In genomic region chr14:59205976-59206583, GRCm38 (mm10) we compare ENCODE assay signal across 16 mouse cellular contexts. TPM values are rescaled to one million over a fixed set of nuclear protein-coding genes. Genes with fewer than 3 reads are reported as not detected.
DNase-seq lines count a peak whose midpoint lies in the region; ATAC-seq lines count a peak whose summit lies in the region.
"Had no signal": no experiment of that assay in that cellular context is flagged by ENCODE, and none has a peak within 500 bp of the region (broad histone marks: within the 10 kb centered on the region; RNA-seq: fewer than 3 reads in every experiment).

No protein-coding gene starts in this region.

- H3K9ac ChIP-seq in limb, embryonic 11.5 days (ENCODE audit: low read length) = no peak overlapping the region
- no peak overlapping the region for H3K9ac ChIP-seq in hindbrain, embryonic 12.5 days
- H3K9ac ChIP-seq in midbrain, embryonic 13.5 days (replicated peaks) = no peak overlapping the region
- no peak overlapping the region for H3K9ac ChIP-seq in kidney, embryonic 15.5 days
- H3K9ac ChIP-seq in kidney, embryonic 14.5 days (ENCODE audit: low read depth, low read length) = no peak overlapping the region
- H3K9ac ChIP-seq: liver, embryonic 13.5 days had no signal

- no peaks in the 10 kb centered on the region for H3K36me3 ChIP-seq in limb, embryonic 11.5 days (ENCODE audit: control insufficient read depth, insufficient read depth, low read length)
- H3K36me3 ChIP-seq in limb, embryonic 10.5 days = peaks cover 18% of the 10 kb centered on the region
- H3K36me3 ChIP-seq in hindbrain, embryonic 12.5 days = no peaks in the 10 kb centered on the region
- 0 out of 2 replicates have a peak, but pooled peaks cover 3% of the 10 kb centered on the region for H3K36me3 ChIP-seq in midbrain, embryonic 13.5 days
- H3K36me3 ChIP-seq in kidney, embryonic 15.5 days = peaks cover 11% of the 10 kb centered on the region; the same call in 1 of the 2 replicates
- peaks cover 5% of the 10 kb centered on the region; the same call in 1 of the 2 replicates for H3K36me3 ChIP-seq in kidney, embryonic 14.5 days (ENCODE audit: control insufficient read depth, insufficient read depth, low read length)
- H3K36me3 ChIP-seq: liver, embryonic 13.5 days had no signal

- H3K4me2 ChIP-seq in limb, embryonic 11.5 days (ENCODE audit: low read depth, severe bottlenecking) = no peak overlapping the region
- H3K4me2 ChIP-seq in hindbrain, embryonic 12.5 days (replicated peaks) = peak overlapping the region; percentile 30
- H3K4me2 ChIP-seq in midbrain, embryonic 13.5 days (replicated peaks) = peak overlapping the region; percentile 18
- H3K4me2 ChIP-seq in kidney, embryonic 15.5 days = no peak overlapping the region
- H3K4me2 ChIP-seq in kidney, embryonic 14.5 days (replicated peaks; ENCODE audit: low read depth, low read length) = no peak overlapping the region
- H3K4me2 ChIP-seq: heart, embryonic 11.5 days; liver, embryonic 13.5 days had no signal

- H3K27me3 ChIP-seq in limb, embryonic 11.5 days (ENCODE audit: control insufficient read depth, insufficient read depth, low read length) = no peaks in the 10 kb centered on the region
- H3K27me3 ChIP-seq in limb, embryonic 10.5 days (ENCODE audit: low read depth, poor library complexity, severe bottlenecking) = no peaks in the 10 kb centered on the region
- no peaks in the 10 kb centered on the region for H3K27me3 ChIP-seq in hindbrain, embryonic 12.5 days
- H3K27me3 ChIP-seq in midbrain, embryonic 13.5 days = no peaks in the 10 kb centered on the region
- no peaks in the 10 kb centered on the region for H3K27me3 ChIP-seq in kidney, embryonic 15.5 days
- H3K27me3 ChIP-seq in kidney, embryonic 14.5 days (ENCODE audit: control insufficient read depth, insufficient read depth, low read length) = no peaks in the 10 kb centered on the region
- H3K27me3 ChIP-seq: liver, embryonic 13.5 days had no signal

- 71% methylated on average over 10 of the region's 10 CpGs for WGBS in limb, embryonic 11.5 days
- 70% methylated on average over 10 of the region's 10 CpGs for WGBS in limb, embryonic 10.5 days
- WGBS in hindbrain, embryonic 12.5 days = 35% methylated on average over 10 of the region's 10 CpGs
- WGBS in midbrain, embryonic 13.5 days = 20% methylated on average over 10 of the region's 10 CpGs
- 72% methylated on average over 10 of the region's 10 CpGs for WGBS in kidney, embryonic 15.5 days
- WGBS in kidney, embryonic 14.5 days = 71% methylated on average over 10 of the region's 10 CpGs

- no peak for ATAC-seq in limb, embryonic 11.5 days (ENCODE audit: insufficient number of reproducible peaks, low FRiP score, low TSS enrichment, low read depth)
- ATAC-seq in hindbrain, embryonic 12.5 days (ENCODE audit: low FRiP score) = no peak
- ATAC-seq in midbrain, embryonic 13.5 days = no peak
- no peak for ATAC-seq in kidney, embryonic 15.5 days (replicated peaks; ENCODE audit: low FRiP score)
- no peak for ATAC-seq in kidney, embryonic 14.5 days (ENCODE audit: low FRiP score, low TSS enrichment)
- ATAC-seq: activated CD4-positive, CD25-positive, alpha-beta regulatory T cell, adult 4 months had no signal

- no peak overlapping the region for H3K27ac ChIP-seq in limb, embryonic 11.5 days (replicated peaks; ENCODE audit: low read depth, low read length)
- no peak overlapping the region for H3K27ac ChIP-seq in limb, embryonic 10.5 days
- H3K27ac ChIP-seq in hindbrain, embryonic 12.5 days = no peak overlapping the region; the same call in 1 of the 2 replicates
- peak overlapping the region; percentile 8; the same call in 1 of the 2 replicates for H3K27ac ChIP-seq in midbrain, embryonic 13.5 days
- H3K27ac ChIP-seq in kidney, embryonic 15.5 days = no peak overlapping the region
- no peak overlapping the region for H3K27ac ChIP-seq in kidney, embryonic 14.5 days (ENCODE audit: low read depth, low read length)
- H3K27ac ChIP-seq: gastrocnemius, adult 2 months; liver, embryonic 13.5 days had no signal

- peaks cover 16% of the 10 kb centered on the region; the same call in 1 of the 2 replicates for H3K4me1 ChIP-seq in limb, embryonic 11.5 days (ENCODE audit: control insufficient read depth, insufficient read depth, low read length)
- H3K4me1 ChIP-seq in limb, embryonic 10.5 days = peaks cover 43% of the 10 kb centered on the region
- H3K4me1 ChIP-seq in hindbrain, embryonic 12.5 days = peaks cover 45% of the 10 kb centered on the region
- H3K4me1 ChIP-seq in midbrain, embryonic 13.5 days (replicated peaks) = peaks cover 57% of the 10 kb centered on the region
- H3K4me1 ChIP-seq in kidney, embryonic 15.5 days = peaks cover 23% of the 10 kb centered on the region
- peaks cover 33% of the 10 kb centered on the region for H3K4me1 ChIP-seq in kidney, embryonic 14.5 days (ENCODE audit: control insufficient read depth, insufficient read depth, low read length)

- no peaks in the 10 kb centered on the region for H3K9me3 ChIP-seq in limb, embryonic 11.5 days (ENCODE audit: control insufficient read depth, low read length)
- H3K9me3 ChIP-seq in limb, embryonic 10.5 days (replicated peaks) = no peaks in the 10 kb centered on the region
- H3K9me3 ChIP-seq in hindbrain, embryonic 12.5 days (replicated peaks) = no peaks in the 10 kb centered on the region
- no peaks in the 10 kb centered on the region for H3K9me3 ChIP-seq in midbrain, embryonic 13.5 days
- H3K9me3 ChIP-seq in kidney, embryonic 15.5 days (replicated peaks) = no peaks in the 10 kb centered on the region
- no peaks in the 10 kb centered on the region for H3K9me3 ChIP-seq in kidney, embryonic 14.5 days (ENCODE audit: control insufficient read depth, low read length)
- H3K9me3 ChIP-seq: liver, embryonic 13.5 days had no signal

- no peak overlapping the region for H3K4me3 ChIP-seq in limb, embryonic 11.5 days (ENCODE audit: low read depth, low read length)
- no peak overlapping the region for H3K4me3 ChIP-seq in limb, embryonic 10.5 days
- no peak overlapping the region for H3K4me3 ChIP-seq in hindbrain, embryonic 12.5 days
- no peak overlapping the region for H3K4me3 ChIP-seq in midbrain, embryonic 13.5 days (replicated peaks)
- H3K4me3 ChIP-seq in kidney, embryonic 15.5 days (replicated peaks) = no peak overlapping the region
- H3K4me3 ChIP-seq in kidney, embryonic 14.5 days (ENCODE audit: low read length) = no peak overlapping the region
- H3K4me3 ChIP-seq: gastrocnemius, adult 2 months; liver, embryonic 13.5 days had no signal

- DNase-seq in limb, embryonic 11.5 days (ENCODE audit: low spot score) = peak; percentile 19
- no peak for DNase-seq in limb, embryonic 10.5 days (ENCODE audit: low spot score)
- peak; percentile 55 for DNase-seq in embryo, embryonic 10.5 days (ENCODE audit: low spot score)
- DNase-seq in lung, postnatal 36 days = no peak
- DNase-seq: gastrocnemius, adult 2 months; kidney, adult 18-20 months; kidney, postnatal 4 days; liver, embryonic 13.5 days; lung, postnatal 14 days had no signal

RNA-seq across cellular contexts. Expression of gene Rcbtb1, which starts 5.1 kb away (rescaled TPM):
- 117 and 127 TPM in 2 replicates for polyA plus RNA-seq in limb, embryonic 11.5 days (2014; fragmentation: Nextera tagmentation; extraction: Ambion mirVana)
- polyA plus RNA-seq in limb, embryonic 10.5 days (2016; fragmentation: Nextera tagmentation; extraction: Ambion mirVana) = 117 and 127 TPM in 2 replicates
- polyA plus RNA-seq in hindbrain, embryonic 12.5 days (2016; fragmentation: Nextera tagmentation; extraction: Ambion mirVana) = 99.2 TPM in 2 replicates
- 81.6 and 85.0 TPM in 2 replicates for polyA plus RNA-seq in midbrain, embryonic 13.5 days (2015; fragmentation: Nextera tagmentation; extraction: Ambion mirVana)
- polyA plus RNA-seq in kidney, embryonic 15.5 days (2015; fragmentation: Nextera tagmentation; extraction: Ambion mirVana) = 67.2 and 69.4 TPM in 2 replicates
- 55.5 and 93.0 TPM in 2 replicates for polyA plus RNA-seq in kidney, embryonic 14.5 days (2014; fragmentation: Nextera tagmentation; extraction: Ambion mirVana)

RNA-seq across cellular contexts. Expression of gene Gm5142, which starts 27.5 kb away (rescaled TPM):
- polyA plus RNA-seq in limb, embryonic 11.5 days (2014; fragmentation: Nextera tagmentation; extraction: Ambion mirVana) = not detected in 2 replicates
- not detected in 2 replicates for polyA plus RNA-seq in limb, embryonic 10.5 days (2016; fragmentation: Nextera tagmentation; extraction: Ambion mirVana)
- polyA plus RNA-seq in hindbrain, embryonic 12.5 days (2016; fragmentation: Nextera tagmentation; extraction: Ambion mirVana) = not detected in 2 replicates
- not detected in 2 replicates for polyA plus RNA-seq in midbrain, embryonic 13.5 days (2015; fragmentation: Nextera tagmentation; extraction: Ambion mirVana)
- not detected in 2 replicates for polyA plus RNA-seq in kidney, embryonic 15.5 days (2015; fragmentation: Nextera tagmentation; extraction: Ambion mirVana)
- polyA plus RNA-seq in kidney, embryonic 14.5 days (2014; fragmentation: Nextera tagmentation; extraction: Ambion mirVana) = not detected in 2 replicates
- polyA plus RNA-seq: activated CD4-positive, CD25-positive, alpha-beta regulatory T cell, adult 4 months; C2C12; heart, embryonic 11.5 days; liver, embryonic 13.5 days had no signal

RNA-seq across cellular contexts. Expression of gene Gm6904, which starts 53.9 kb away (rescaled TPM):
- not detected in 2 replicates for polyA plus RNA-seq in limb, embryonic 11.5 days (2014; fragmentation: Nextera tagmentation; extraction: Ambion mirVana)
- polyA plus RNA-seq in limb, embryonic 10.5 days (2016; fragmentation: Nextera tagmentation; extraction: Ambion mirVana) = not detected in 2 replicates
- polyA plus RNA-seq in hindbrain, embryonic 12.5 days (2016; fragmentation: Nextera tagmentation; extraction: Ambion mirVana) = not detected in 2 replicates
- polyA plus RNA-seq in midbrain, embryonic 13.5 days (2015; fragmentation: Nextera tagmentation; extraction: Ambion mirVana) = not detected in 2 replicates
- not detected in 2 replicates for polyA plus RNA-seq in kidney, embryonic 15.5 days (2015; fragmentation: Nextera tagmentation; extraction: Ambion mirVana)
- not detected in 2 replicates for polyA plus RNA-seq in kidney, embryonic 14.5 days (2014; fragmentation: Nextera tagmentation; extraction: Ambion mirVana)
- polyA plus RNA-seq: C2C12; heart, embryonic 11.5 days; liver, embryonic 13.5 days had no signal

Comparison
In these comparisons a context has a peak if more than half of its experiments do, and no peak if none do; other contexts are left out.
1. DNase-seq: peak in limb, embryonic 11.5 days (single experiment) and embryo, embryonic 10.5 days (single experiment); none in limb, embryonic 10.5 days (single experiment) and lung, postnatal 36 days (single experiment).
2. H3K4me2 ChIP-seq: peak in hindbrain, embryonic 12.5 days (single experiment) and midbrain, embryonic 13.5 days (single experiment); none in limb, embryonic 11.5 days (single experiment), kidney, embryonic 15.5 days (single experiment) and kidney, embryonic 14.5 days (single experiment).